Mouse (Mus musculus) layer of hippocampus, postnatal 25 days (tissue): ENCODE data around the gene Rps6kl1. TPM values are rescaled to one million over a fixed set of nuclear protein-coding genes. Genes with fewer than 3 reads are reported as not detected.

Source experiments
- DNase-seq, 2 experiments: peaks; one replicate each; pipeline ENCODE4 v3.0.0; 2022; ENCODE audit warnings: mixed read lengths in 2 of 2, low spot score in 1 of 2; ENCODE audit errors: extremely low spot score in 1 of 2
- total RNA-seq, 2 experiments: library from RNA; stranded (reverse); gene quantifications; 2 replicates each; pipeline ENCODE4 v1.2.3; 2021

The Rps6kl1 gene
- total RNA-seq, 2 experiments from 2014 or later, result 39.9 to 40.7 TPM

DNA sequence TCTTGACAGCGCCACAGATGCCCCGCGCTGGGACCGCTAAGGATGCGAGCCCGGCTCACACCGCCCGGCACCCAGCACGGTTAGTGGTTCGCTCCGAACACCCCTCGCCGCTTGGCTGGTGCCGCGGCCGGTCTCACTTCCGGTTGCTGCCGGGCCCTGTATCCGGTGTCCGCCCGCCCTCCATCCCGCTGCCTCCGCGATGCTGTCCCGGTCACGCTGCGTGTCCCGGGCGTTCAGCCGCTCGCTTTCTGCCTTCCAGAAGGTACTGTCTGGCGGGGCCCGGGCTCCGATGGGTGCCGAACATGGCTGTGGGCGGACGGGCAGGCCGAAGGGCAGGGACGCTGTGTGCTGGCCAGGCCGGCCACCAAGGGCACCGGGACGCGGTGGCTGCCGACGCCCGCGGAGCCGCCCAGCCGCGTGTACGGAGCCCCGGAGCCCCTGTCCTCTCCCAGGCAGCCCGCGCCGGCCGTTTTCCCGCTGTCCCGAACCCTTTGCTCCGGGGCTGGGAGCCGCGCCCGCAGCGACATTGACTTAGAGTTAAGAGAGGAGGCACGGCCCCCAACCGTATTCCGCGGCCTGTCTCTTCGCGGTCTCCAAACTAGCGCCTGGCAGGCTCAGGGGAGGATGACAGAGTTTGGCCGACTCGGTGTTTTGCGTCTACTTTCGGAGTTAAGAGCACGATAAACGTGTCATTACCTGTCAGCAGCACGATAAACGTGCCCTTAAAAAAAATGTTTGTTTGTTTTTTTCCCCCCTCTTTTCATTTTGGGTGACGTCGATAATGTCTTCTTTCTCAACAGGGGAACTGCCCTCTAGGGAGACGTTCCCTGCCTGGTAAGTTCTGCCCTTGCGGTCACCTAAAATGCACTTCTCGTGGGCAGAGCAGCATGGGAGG lies 40.1 kb downstream of the Rps6kl1 start, which contains the start of the genes Prox2 and Dlst:
Gene Prox2, minus strand, starts transcription at position 62 of the 895 bp plus-strand sequence.
Gene Dlst, plus strand, starts transcription at position 136 of the 895 bp plus-strand sequence.
- peak; percentile 83 to 92 for DNase-seq

- DNase-seq, result no peak
Observed at GRCm38 (mm10) chr12:85110011-85110697, 40.9 kb downstream of the Rps6kl1 start.

GRCm38 (mm10) chr12:85109426-85109825 lies 41.6 kb downstream of the Rps6kl1 start:
- no peak for DNase-seq

- no peak for DNase-seq
Observed at GRCm38 (mm10) chr12:85108643-85109042, 42.4 kb downstream of the Rps6kl1 start.

GRCm38 (mm10) chr12:85106292-85106691 lies 44.8 kb downstream of the Rps6kl1 start:
- DNase-seq, result no peak

DNA sequence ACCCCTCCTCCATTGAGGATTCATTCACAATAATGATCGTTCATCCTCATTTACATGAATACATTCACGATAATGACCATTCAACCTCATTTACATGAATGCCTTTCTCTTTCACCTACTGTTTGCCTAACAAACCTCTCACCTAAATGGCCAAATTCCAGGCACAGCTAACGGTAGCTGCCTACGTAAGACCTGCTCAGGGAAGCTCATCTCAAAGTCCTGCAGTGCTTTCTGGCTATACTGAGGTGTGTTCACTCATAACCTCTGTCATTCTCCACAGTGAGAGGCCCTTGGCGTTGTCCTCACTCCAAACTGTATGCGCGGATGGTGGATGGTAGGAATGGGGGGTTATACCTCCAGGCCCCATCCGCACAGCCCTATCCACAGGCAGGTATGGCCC lies 46.3 kb downstream of the Rps6kl1 start:
- no peak for DNase-seq

DNA sequence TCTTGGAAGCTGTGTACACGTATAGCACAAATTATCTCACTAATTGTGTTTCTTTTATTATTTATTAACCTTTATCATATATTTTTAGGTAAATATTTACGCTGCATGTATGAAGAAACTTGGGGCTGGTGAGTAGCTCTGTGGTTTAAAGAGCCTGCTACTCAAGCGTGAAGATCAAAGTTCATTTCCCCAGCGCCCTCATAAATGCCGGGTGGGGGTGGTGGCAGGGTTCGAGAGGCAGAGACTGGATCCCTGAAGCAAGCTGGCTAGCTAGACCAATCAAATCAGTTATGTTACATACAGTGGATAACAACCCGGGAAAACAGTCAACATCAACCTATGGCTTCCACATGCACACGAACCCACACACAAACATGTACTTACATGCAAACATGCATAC lies 48.0 kb downstream of the Rps6kl1 start:
- no peak for DNase-seq

GRCm38 (mm10) chr12:85101521-85102106 lies 49.5 kb downstream of the Rps6kl1 start:
- DNase-seq, result no peak

DNA sequence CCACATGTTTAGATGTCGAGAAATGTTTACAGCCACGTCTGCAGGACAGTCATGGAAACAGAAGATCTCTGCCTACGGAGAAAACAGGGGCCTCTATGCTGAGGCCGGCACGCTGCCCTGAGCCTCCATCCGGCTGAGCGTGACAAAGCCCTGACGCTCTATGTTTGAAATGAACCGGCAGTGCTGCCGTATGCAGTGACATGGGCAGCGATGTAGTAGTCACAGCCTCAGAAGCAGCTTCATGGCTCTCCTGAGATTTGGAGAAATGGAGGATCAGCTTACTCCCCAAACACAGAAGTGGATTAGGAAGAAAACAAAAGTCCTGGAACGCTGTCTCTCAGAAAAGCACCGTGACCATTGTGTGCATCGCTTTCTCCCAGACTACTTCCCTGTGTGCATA lies 50.1 kb downstream of the Rps6kl1 start:
- no peak for DNase-seq

DNA sequence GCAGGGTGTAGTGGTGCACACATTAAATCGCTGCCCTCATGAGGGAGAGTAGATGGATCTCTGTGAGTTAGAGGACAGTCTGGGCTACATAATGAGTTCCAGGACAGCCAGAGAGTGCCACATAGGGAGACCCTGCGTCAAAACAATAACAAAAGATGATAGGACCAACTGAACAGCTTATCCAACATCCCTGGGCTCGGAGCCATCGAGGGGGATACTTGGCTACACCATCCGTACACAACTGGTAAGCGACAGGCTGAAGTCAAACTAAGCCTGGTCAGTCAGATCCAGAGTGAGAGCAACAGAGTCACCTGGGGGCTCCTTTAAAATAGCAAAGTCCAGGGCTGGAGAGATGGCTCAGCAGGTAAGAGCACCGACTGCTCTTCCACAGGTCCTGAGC lies 55.2 kb downstream of the Rps6kl1 start:
- DNase-seq, result no peak

DNA sequence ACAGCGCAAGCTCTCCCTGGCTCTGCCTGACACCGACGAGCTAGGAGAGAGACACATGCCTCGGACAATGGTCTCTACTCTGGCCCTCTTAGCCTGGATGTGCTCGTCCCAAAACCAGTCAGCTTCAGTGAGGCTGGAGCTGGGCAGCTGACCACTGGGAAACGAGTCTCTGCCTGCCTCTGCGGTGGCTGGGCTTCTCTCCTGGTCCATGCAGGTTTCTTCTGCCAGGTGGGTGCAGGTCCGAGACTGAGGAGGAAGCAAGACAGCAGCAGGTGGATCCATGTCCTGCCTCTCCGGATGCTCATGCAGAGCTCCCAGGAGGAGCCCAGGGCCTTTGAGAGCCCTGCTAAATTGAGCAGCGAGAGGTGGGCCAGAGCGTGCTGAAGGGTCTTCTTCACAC lies 55.9 kb downstream of the Rps6kl1 start:
- no peak for DNase-seq

DNA sequence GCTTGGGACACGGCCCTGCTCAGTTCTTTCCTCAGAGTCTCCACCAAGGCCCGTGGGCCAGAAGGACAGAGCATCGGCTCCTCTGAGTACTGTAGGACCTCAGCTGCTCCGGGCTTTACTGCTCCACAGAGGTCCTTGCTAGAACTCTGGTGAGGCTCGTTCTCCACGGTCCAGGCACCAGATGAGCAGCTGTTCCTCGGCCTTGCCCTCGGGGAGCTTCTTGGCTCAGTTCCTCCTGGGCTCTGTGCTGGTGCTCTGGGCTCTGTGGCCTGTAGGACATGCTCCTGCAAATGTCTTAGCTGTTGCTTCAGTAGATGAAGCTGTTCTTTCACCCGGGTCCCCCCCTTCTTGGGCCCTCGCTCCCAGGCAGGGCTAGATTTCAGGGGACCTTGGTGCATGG lies 56.4 kb downstream of the Rps6kl1 start:
- DNase-seq, result no peak

- DNase-seq, result peak in 1 of 2 experiments; percentile 46
Observed at GRCm38 (mm10) chr12:85094010-85094409, 57.1 kb downstream of the Rps6kl1 start.

GRCm38 (mm10) chr12:85092214-85092613 lies 58.9 kb downstream of the Rps6kl1 start:
- DNase-seq, result peak; percentile 45 to 87

GRCm38 (mm10) chr12:85091190-85091589 lies 59.9 kb downstream of the Rps6kl1 start:
- no peak for DNase-seq

DNA sequence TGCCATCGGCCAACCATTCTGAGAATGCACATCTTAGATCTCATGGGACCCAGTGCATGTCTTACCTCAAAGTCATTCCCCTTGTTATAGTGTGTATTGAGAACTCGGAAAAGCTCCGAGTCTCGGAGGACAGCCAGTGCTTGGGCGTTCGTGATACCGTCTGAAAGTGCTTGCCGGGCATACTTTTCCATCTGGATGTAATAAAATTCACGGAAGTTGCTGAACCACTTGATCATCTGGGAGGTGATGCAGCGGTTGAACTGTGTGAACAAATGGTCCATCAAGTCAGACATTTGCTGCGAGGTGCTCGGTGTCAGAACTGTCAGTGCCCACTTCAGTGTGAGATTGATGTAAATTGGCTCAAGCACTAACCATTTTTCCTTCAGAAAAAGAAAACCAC lies 63.2 kb downstream of the Rps6kl1 start:
- DNase-seq, result no peak

Other genes starting within 250 kb of the Rps6kl1 start
- 10 to 100 TPM; 35.0 to 36.0 TPM for gene Fcf1, start 180.4 kb downstream of the Rps6kl1 start, total RNA-seq
- 100 to 1,000 TPM; 115 to 117 TPM for gene Arel1, start 180.4 kb downstream of the Rps6kl1 start, total RNA-seq
- 100 to 1,000 TPM in 1 of 2 experiments, 10 to 100 TPM in 1; 98.2 to 136 TPM for gene Ylpm1, start 154.9 kb downstream of the Rps6kl1 start, total RNA-seq
- gene Prox2, start 40.5 kb downstream of the Rps6kl1 start, total RNA-seq, result 1 to 10 TPM; 1.5 to 2.2 TPM
- gene Dlst, start 40.4 kb downstream of the Rps6kl1 start, total RNA-seq, result 100 to 1,000 TPM; 144 to 153 TPM
- 1 to 10 TPM; 5.4 TPM for gene Pgf, start 26.5 kb upstream of the Rps6kl1 start, total RNA-seq
- 10 to 100 TPM; 59.7 to 60.0 TPM for gene Eif2b2, start 68.2 kb upstream of the Rps6kl1 start, total RNA-seq
- gene Mlh3, start 119.3 kb upstream of the Rps6kl1 start, total RNA-seq, result 10 to 100 TPM; 17.0 to 17.9 TPM
- 10 to 100 TPM; 34.3 to 37.7 TPM for gene Acyp1, start 137.2 kb upstream of the Rps6kl1 start, total RNA-seq
- under 1 TPM; 0.89 TPM for gene Zc2hc1c, start 137.3 kb upstream of the Rps6kl1 start, total RNA-seq
- 10 to 100 TPM; 31.8 to 31.9 TPM for gene Nek9, start 188.1 kb upstream of the Rps6kl1 start, total RNA-seq
- 100 to 1,000 TPM; 162 TPM for gene Tmed10, start 223.6 kb upstream of the Rps6kl1 start, total RNA-seq